Mouse (Mus musculus) E14TG2a.4 (cell line): ENCODE results near the gene Fam13a.

Experiments used
- H3K27me3 ChIP-seq: 2 replicates; pipeline ENCODE4 v1.6.1; 2014; ENCODE audit warnings: low read length, control low read depth; ENCODE audit not compliant: insufficient read depth
- H3K36me3 ChIP-seq: 2 replicates; pipeline ENCODE4 v1.6.1; 2014; ENCODE audit warnings: low read length, control low read depth; ENCODE audit not compliant: insufficient read depth
- H3K4me1 ChIP-seq: replicated peaks from 2 replicates; pipeline ENCODE4 v1.6.1; 2014; ENCODE audit warnings: low read depth, low read length, control low read depth
- H3K4me3 ChIP-seq: replicated peaks from 2 replicates; pipeline ENCODE4 v1.5.1; 2014; ENCODE audit warnings: mild to moderate bottlenecking, low read length
- H3K9me3 ChIP-seq: 2 replicates; pipeline ENCODE4 v1.6.1; 2014; ENCODE audit warnings: low read length, control low read depth
- CTCF ChIP-seq: conservative IDR thresholded peaks from 2 replicates; pipeline ENCODE4 v1.5.1; 2014; ENCODE audit warnings: low read length
- NANOG ChIP-seq: IDR thresholded peaks from 2 replicates; pipeline ENCODE4 v1.6.1; 2014; ENCODE audit warnings: borderline replicate concordance, low read length, mixed read lengths
- POU5F1 ChIP-seq: IDR thresholded peaks from 2 replicates; pipeline ENCODE4 v1.6.1; 2014; ENCODE audit warnings: low read length, borderline replicate concordance

Fam13a gene

GRCm38 (mm10) chr6:58962691-58963090 is 61.7 kb downstream of the Fam13a start:
- H3K36me3 ChIP-seq, result no peaks in the 10 kb centered on the region
- TF ChIP-seq CTCF (no peak), NANOG (no peak), POU5F1 (no peak)
- H3K4me3 ChIP-seq, result no peak overlapping the region
- H3K9me3 ChIP-seq, result no peaks in the 10 kb centered on the region
- no peaks in the 10 kb centered on the region for H3K4me1 ChIP-seq
- H3K27me3 ChIP-seq, result no peaks in the 10 kb centered on the region

- Histone ChIP-seq H3K27me3 (no peaks in the 10 kb centered on the region), H3K4me1 (no peaks in the 10 kb centered on the region)
- TF ChIP-seq POU5F1 (no peak), CTCF (no peak), NANOG (no peak)
Measured at GRCm38 (mm10) chr6:58960523-58960922, 63.8 kb downstream of the Fam13a start.

GRCm38 (mm10) chr6:58951128-58951992 is 73.0 kb downstream of the Fam13a start:
- no peaks in the 10 kb centered on the region for H3K9me3 ChIP-seq
- no peaks in the 10 kb centered on the region for H3K27me3 ChIP-seq
- no peaks in the 10 kb centered on the region for H3K36me3 ChIP-seq
- no peak for TF ChIP-seq POU5F1
- TF ChIP-seq CTCF, result no peak
- no peak for TF ChIP-seq NANOG
- no peak overlapping the region for H3K4me3 ChIP-seq
- H3K4me1 ChIP-seq, result no peaks in the 10 kb centered on the region

More at GRCm38 (mm10) chr6:58960523-58960922, 63.8 kb downstream of the Fam13a start:
- Histone ChIP-seq H3K9me3 (no peaks in the 10 kb centered on the region), H3K4me3 (no peak overlapping the region), H3K36me3 (no peaks in the 10 kb centered on the region)

- H3K9me3 ChIP-seq, result no peaks in the 10 kb centered on the region
- H3K27me3 ChIP-seq, result no peaks in the 10 kb centered on the region
- no peaks in the 10 kb centered on the region for H3K4me1 ChIP-seq
- TF ChIP-seq POU5F1, result no peak
- TF ChIP-seq CTCF, result no peak
- TF ChIP-seq NANOG, result no peak
- H3K36me3 ChIP-seq, result no peaks in the 10 kb centered on the region
- H3K4me3 ChIP-seq, result no peak overlapping the region
Measured at GRCm38 (mm10) chr6:58950410-58950809, 73.9 kb downstream of the Fam13a start.

GRCm38 (mm10) chr6:58946840-58947239 is 77.5 kb downstream of the Fam13a start:
- Histone ChIP-seq H3K4me3 (no peak overlapping the region), H3K36me3 (no peaks in the 10 kb centered on the region), H3K9me3 (no peaks in the 10 kb centered on the region), H3K27me3 (no peaks in the 10 kb centered on the region), H3K4me1 (no peaks in the 10 kb centered on the region)
- TF ChIP-seq POU5F1 (no peak), NANOG (no peak), CTCF (no peak)

GRCm38 (mm10) chr6:58946246-58946645 is 78.1 kb downstream of the Fam13a start:
- no peaks in the 10 kb centered on the region for H3K9me3 ChIP-seq
- H3K36me3 ChIP-seq, result no peaks in the 10 kb centered on the region
- no peaks in the 10 kb centered on the region for H3K4me1 ChIP-seq
- H3K4me3 ChIP-seq, result no peak overlapping the region
- no peaks in the 10 kb centered on the region for H3K27me3 ChIP-seq
- TF ChIP-seq NANOG (no peak), CTCF (no peak), POU5F1 (no peak)

- H3K27me3 ChIP-seq, result no peaks in the 10 kb centered on the region
- H3K36me3 ChIP-seq, result no peaks in the 10 kb centered on the region
- TF ChIP-seq CTCF (no peak), NANOG (no peak), POU5F1 (no peak)
- H3K4me1 ChIP-seq, result no peaks in the 10 kb centered on the region
- no peaks in the 10 kb centered on the region for H3K9me3 ChIP-seq
- H3K4me3 ChIP-seq, result no peak overlapping the region
Measured at GRCm38 (mm10) chr6:58943958-58944357, 80.4 kb downstream of the Fam13a start.

- H3K36me3 ChIP-seq, result no peaks in the 10 kb centered on the region
- H3K4me3 ChIP-seq, result no peak overlapping the region
- TF ChIP-seq NANOG (no peak), POU5F1 (no peak), CTCF (no peak)
- H3K4me1 ChIP-seq, result no peaks in the 10 kb centered on the region
- H3K9me3 ChIP-seq, result no peaks in the 10 kb centered on the region
- H3K27me3 ChIP-seq, result no peaks in the 10 kb centered on the region
Measured at GRCm38 (mm10) chr6:58942276-58942675, 82.1 kb downstream of the Fam13a start.

- H3K9me3 ChIP-seq, result no peaks in the 10 kb centered on the region
- TF ChIP-seq POU5F1 (no peak), NANOG (no peak), CTCF (no peak)
- H3K27me3 ChIP-seq, result no peaks in the 10 kb centered on the region
- H3K4me3 ChIP-seq, result no peak overlapping the region
- H3K36me3 ChIP-seq, result no peaks in the 10 kb centered on the region
- H3K4me1 ChIP-seq, result peaks cover 6% of the 10 kb centered on the region
Measured at GRCm38 (mm10) chr6:58937726-58938125, 86.6 kb downstream of the Fam13a start.
